Mouse (Mus musculus): ENCODE measurements around the gene Ccdc153. TPM values are rescaled to one million over a fixed set of nuclear protein-coding genes. Genes with fewer than 3 reads are reported as not detected.
A peak's percentile ranks its signal among the peaks of the same experiment; 100 is the strongest.

Ccdc153 gene
- polyA plus RNA-seq, 1 experiment from 2014 or later, result not detected

DNA sequence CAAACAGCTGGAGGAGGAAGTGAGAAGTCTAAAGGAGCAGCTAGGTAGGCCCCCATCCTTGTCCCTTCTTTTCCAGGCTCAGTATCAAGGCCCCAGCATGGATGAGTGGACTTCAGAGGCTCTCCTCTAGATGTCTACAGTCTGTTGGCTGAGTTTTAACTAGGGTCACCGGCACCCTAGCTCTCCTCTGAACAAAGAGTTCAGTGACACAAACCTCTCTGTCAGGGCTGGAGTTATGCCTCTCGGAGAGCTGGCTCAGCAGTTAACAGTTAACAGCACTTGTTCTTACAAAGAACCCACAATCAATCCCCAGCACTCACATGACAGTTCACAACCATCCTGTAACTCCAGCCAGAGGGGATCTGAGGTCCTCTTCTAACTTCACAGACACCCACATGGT, 3.1 kb downstream of the Ccdc153 start:
- no peak overlapping the region for H3K4me3 ChIP-seq (replicated peaks)
- no peak for ATAC-seq (ENCODE audit: low FRiP score)
- 61% methylated on average over 2 of the region's 2 CpGs for WGBS

DNA sequence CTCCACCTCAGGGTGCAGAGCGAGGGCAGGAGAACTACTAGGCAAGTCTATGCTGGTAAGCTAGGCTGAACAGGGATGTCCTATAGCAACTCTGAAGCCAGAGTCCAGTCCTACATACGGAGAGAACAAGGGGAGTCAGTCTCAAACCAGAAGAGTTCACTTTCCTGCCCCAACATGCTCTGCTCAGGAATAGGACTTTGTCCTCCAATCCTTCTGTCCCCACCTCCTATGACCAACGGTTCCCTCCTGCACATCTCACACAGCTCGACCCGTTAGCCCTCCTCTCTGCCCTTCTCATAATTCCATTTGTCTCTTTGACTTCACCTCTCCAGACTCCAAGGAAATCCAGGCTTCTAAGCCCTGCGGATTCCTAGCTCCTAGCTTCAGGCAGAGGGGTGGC, 7.4 kb downstream of the Ccdc153 start:
- H3K36me3 ChIP-seq (replicated peaks), result no peaks in the 10 kb centered on the region
- 79% methylated on average over 6 of the region's 6 CpGs for WGBS
- H3K4me3 ChIP-seq (replicated peaks), result no peak overlapping the region
- no peaks in the 10 kb centered on the region for H3K9me3 ChIP-seq
- H3K4me1 ChIP-seq, result peaks cover 20% of the 10 kb centered on the region; the same call in 1 of the 2 replicates
- H3K9ac ChIP-seq, result no peak overlapping the region
- no peak overlapping the region for H3K4me2 ChIP-seq
- no peak for ATAC-seq (ENCODE audit: low FRiP score)
- H3K27me3 ChIP-seq, result peaks cover 17% of the 10 kb centered on the region; the same call in 1 of the 2 replicates
- no peak overlapping the region for H3K27ac ChIP-seq

More for the DNA sequence above, 3.1 kb downstream of the Ccdc153 start:
- Histone ChIP-seq H3K4me2 (no peak overlapping the region), H3K9me3 (no peaks in the 10 kb centered on the region), H3K27me3 (peaks cover 5% of the 10 kb centered on the region; the same call in 1 of the 2 replicates), H3K27ac (no peak overlapping the region), H3K9ac (no peak overlapping the region), H3K36me3 (replicated peaks) (no peaks in the 10 kb centered on the region), H3K4me1 (no peaks in the 10 kb centered on the region)

DNA sequence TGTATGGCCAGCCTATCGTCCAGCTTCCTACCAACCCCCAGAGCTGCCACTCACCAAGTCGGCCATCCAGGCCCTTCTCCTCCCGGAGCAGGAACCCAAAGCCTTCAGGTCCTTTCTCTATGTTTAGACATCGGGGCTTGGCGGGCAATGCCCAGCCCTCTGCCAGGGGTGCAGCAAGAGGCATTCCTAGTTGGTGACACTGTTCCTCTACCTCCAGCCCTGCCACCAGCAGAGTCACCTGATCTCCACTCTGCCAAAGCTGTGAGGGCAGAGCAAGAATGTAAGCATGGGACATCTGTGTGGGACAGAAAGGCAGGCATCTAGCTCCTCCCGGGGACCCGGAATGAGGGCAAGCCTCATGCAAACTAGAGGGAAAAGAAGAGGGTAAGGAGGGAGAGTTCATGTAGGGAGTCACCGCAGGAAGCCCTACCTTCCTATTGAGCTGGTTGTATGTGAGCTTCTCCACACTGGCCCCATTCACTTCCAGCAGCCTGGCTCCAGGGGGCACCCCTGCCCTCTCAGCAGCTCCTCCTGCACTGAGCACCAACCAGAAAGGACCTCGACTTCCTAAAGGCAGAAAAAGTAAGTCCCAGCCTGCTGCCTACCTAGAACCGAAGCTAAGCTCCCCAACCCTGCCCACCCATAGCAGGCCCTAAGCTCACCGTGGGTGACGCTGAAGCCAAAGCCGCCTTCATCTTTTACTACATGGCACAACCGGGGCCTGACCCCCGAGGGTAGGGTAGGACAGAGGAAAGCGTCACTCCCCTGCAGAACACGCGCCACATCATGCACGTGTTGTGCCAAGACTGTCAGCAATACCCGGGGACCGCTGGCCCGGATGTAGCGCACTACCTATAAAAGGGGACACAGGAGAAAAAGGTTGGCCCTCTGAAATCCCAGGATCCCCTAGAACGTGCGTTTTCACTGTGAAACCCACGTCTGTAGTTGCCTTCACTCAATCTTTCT, 9.0 kb downstream of the Ccdc153 start:
- Histone ChIP-seq H3K9me3 (no peaks in the 10 kb centered on the region), H3K27ac (no peak overlapping the region), H3K36me3 (replicated peaks) (no peaks in the 10 kb centered on the region), H3K9ac (no peak overlapping the region), H3K27me3 (peaks cover 18% of the 10 kb centered on the region; the same call in 1 of the 2 replicates), H3K4me1 (peaks cover 36% of the 10 kb centered on the region), H3K4me2 (peak overlapping the region; percentile 10; the same call in 1 of the 2 replicates), H3K4me3 (replicated peaks) (no peak overlapping the region)
- peak; percentile 83 for ATAC-seq (ENCODE audit: low FRiP score)
- 43% methylated on average over 26 of the region's 26 CpGs for WGBS

DNA sequence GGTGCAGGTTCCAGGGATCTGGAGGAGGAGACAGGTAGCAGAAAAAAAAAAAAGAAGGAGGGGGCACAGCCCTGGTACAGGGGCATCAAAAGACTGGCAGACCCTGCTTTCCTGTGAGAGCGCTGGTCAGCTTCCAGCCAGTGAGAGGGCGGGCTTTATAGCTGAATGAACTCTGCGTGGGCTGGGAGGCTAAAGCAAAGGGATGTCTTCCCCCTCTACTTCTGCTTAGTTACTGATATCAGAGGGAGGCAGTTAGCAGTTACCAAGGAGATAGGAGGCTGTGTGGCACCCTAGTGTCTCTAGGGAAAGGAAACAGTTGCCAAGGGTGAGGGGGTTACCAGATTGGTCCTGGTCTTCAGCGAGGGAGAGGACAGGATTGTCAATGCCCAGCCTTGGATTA, 10.0 kb downstream of the Ccdc153 start:
- ATAC-seq (ENCODE audit: low FRiP score), result no peak
- H3K4me3 ChIP-seq (replicated peaks), result no peak overlapping the region
- peaks cover 18% of the 10 kb centered on the region; the same call in 1 of the 2 replicates for H3K27me3 ChIP-seq
- 55% methylated on average over 4 of the region's 4 CpGs for WGBS
- no peak overlapping the region for H3K4me2 ChIP-seq
- no peaks in the 10 kb centered on the region for H3K9me3 ChIP-seq
- no peak overlapping the region for H3K9ac ChIP-seq
- no peak overlapping the region for H3K27ac ChIP-seq
- no peaks in the 10 kb centered on the region for H3K36me3 ChIP-seq (replicated peaks)
- H3K4me1 ChIP-seq, result peaks cover 46% of the 10 kb centered on the region

DNA sequence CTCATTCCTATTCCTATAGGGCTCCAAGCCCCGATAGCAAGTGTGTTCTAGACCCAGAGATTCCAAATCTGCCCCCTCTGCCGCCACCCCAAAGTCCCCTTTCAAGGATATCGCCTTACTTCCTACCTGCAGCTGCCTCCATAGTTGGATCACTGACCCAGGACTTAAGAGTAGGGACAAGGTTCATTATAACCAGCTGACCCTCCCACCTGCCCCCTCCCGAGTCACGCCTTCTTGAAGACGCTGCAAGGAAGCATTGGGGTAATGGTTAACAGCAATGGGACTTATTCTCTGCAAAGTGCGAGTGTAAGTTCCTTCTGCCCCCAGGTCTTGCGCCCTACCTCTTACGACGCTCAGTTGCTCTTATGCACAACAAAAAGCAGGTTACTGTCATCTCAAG, 10.8 kb downstream of the Ccdc153 start, which contains the start of gene Pdzd3:
Gene Pdzd3 (minus strand): TSS at position 158 of the 400 bp plus-strand sequence.
- WGBS, result 84% methylated on average over 10 of the region's 10 CpGs
- Histone ChIP-seq H3K9ac (no peak within 1 kb of the TSS), H3K27ac (no peak within 1 kb of the TSS)

DNA sequence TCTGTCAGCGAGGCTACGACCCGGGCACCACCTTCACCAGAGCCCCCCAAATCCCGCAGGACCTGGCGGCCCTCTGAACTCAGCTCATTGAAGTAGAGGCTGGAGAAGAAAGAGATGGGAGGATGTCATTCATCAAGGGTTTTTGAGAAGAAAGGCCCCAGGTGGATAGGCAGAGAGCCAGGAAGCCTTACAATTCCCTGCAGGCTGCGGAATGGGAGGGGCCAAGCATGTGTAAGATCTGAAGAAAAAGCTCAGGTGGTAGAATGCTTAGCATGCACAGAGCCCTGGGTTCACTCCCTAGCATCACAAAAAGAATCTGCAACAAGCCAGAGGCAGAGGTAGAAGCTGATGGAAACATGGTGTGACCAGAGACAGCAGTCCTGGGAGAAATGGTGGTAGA, 13.0 kb downstream of the Ccdc153 start:
- WGBS, result 77% methylated on average over 6 of the region's 6 CpGs
- peak overlapping the region; percentile 91 for H3K27ac ChIP-seq

More for the DNA sequence above, 10.8 kb downstream of the Ccdc153 start, which contains the start of gene Pdzd3:
- Histone ChIP-seq H3K4me1 (peaks cover 55% of the 10 kb centered on the region), H3K4me2 (no peak within 1 kb of the TSS), H3K36me3 (replicated peaks) (no peaks in the 10 kb centered on the region), H3K9me3 (no peaks in the 10 kb centered on the region), H3K4me3 (replicated peaks) (no peak within 1 kb of the TSS), H3K27me3 (peaks cover 18% of the 10 kb centered on the region; the same call in 1 of the 2 replicates)
- no peak for ATAC-seq (ENCODE audit: low FRiP score)

DNA sequence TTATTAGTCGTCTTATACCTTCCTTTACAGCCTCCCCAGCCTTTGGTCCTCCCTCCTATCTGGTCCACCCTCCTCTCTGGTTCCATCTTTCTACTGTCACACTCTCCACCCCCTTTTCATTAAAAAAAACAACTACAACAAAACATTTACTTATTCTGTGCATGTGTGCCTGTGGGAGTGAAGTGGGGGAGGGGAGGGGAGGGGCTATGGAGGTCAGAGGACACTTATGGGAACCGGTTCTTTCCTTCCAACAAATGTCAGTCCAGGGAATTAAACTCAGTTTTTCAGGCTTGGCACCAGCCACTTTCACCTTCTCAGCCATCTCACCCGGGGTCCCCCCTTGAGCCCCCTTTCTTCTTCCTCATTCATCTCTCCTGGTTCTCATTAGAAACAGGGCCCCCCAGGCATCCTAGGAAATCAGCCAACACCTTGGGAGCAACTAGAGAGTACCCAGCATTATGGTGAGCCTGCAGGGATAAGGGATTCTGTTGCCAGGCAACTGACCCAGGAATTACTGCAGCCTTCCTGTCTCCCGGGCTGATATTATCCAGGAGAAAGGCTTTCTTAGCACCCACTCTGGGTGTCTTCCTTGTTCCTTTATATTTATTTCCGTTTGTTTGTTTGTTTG, 14.1 kb downstream of the Ccdc153 start:
- 0 out of 2 replicates have a peak, but pooled peaks cover 4% of the 10 kb centered on the region for H3K27me3 ChIP-seq
- H3K4me2 ChIP-seq, result peak overlapping the region; percentile 2
- no peaks in the 10 kb centered on the region for H3K9me3 ChIP-seq
- H3K4me1 ChIP-seq, result peaks cover 56% of the 10 kb centered on the region
- H3K36me3 ChIP-seq (replicated peaks), result no peaks in the 10 kb centered on the region
- ATAC-seq (ENCODE audit: low FRiP score), result peak; percentile 79
- 0 out of 2 replicates have a peak overlapping the region, but pooled peaks have one; percentile 14 for H3K9ac ChIP-seq
- peak overlapping the region; percentile 91 for H3K27ac ChIP-seq
- H3K4me3 ChIP-seq (replicated peaks), result no peak overlapping the region
- 5% methylated on average over 5 of the region's 5 CpGs for WGBS

More for the DNA sequence above, 13.0 kb downstream of the Ccdc153 start:
- H3K9me3 ChIP-seq, result no peaks in the 10 kb centered on the region
- no peaks in the 10 kb centered on the region for H3K36me3 ChIP-seq (replicated peaks)
- peaks cover 14% of the 10 kb centered on the region; the same call in 1 of the 2 replicates for H3K27me3 ChIP-seq
- peaks cover 57% of the 10 kb centered on the region for H3K4me1 ChIP-seq
- peak overlapping the region; percentile 2; the same call in 1 of the 2 replicates for H3K4me2 ChIP-seq
- ATAC-seq (ENCODE audit: low FRiP score), result no peak
- H3K4me3 ChIP-seq (replicated peaks), result no peak overlapping the region
- H3K9ac ChIP-seq, result no peak overlapping the region

DNA sequence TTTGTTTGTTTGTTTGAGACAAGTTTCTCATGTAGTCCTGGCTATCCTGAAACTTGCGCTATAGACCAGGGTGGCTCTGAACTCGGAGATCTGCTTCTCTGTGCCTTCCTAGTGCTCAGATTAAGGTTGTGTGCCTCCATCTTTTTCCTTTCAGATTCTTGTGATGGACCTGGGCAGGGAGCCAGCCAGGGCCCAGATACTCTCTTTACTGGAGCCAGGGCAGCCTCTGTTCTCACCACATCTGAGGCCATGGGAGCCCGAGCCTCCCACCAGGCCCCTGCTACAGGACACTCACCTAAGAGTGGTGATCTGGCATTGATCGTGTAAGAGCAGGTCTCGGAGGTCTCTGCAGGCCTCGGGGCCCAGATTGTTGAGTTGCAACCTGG, 14.7 kb downstream of the Ccdc153 start:
- 39% methylated on average over 6 of the region's 6 CpGs for WGBS

DNA sequence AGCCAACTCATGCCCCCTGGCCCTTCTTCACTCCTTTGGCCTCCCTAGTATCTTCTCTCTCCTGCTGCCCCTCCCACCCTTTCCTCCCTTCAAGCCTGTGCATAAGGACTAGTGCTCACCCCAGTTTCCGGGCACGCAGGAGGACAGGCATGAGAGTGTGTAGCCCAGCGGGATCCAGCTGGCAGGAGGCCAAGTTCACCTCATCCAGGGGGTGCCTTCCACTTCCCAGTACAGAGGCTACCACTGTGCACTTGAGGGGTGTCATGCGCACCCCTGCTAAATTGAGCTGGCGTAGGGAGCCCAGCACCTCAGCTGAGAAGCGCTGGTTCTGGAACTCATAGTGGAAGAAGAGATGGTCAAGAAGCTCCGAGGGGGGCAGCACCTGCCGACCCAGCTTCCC, 15.7 kb downstream of the Ccdc153 start:
- H3K27me3 ChIP-seq, result 0 out of 2 replicates have a peak, but pooled peaks cover 4% of the 10 kb centered on the region
- no peak for ATAC-seq (ENCODE audit: low FRiP score)

More for the DNA sequence above, 14.7 kb downstream of the Ccdc153 start:
- Histone ChIP-seq H3K4me2 (peak overlapping the region; percentile 2), H3K27me3 (0 out of 2 replicates have a peak, but pooled peaks cover 4% of the 10 kb centered on the region), H3K4me3 (replicated peaks) (no peak overlapping the region), H3K9ac (peak overlapping the region; percentile 14; the same call in 1 of the 2 replicates), H3K4me1 (peaks cover 51% of the 10 kb centered on the region), H3K36me3 (replicated peaks) (no peaks in the 10 kb centered on the region), H3K9me3 (no peaks in the 10 kb centered on the region), H3K27ac (peak overlapping the region; percentile 91)
- ATAC-seq (ENCODE audit: low FRiP score), result peak; percentile 21; the same call in 1 of the 2 replicates

DNA sequence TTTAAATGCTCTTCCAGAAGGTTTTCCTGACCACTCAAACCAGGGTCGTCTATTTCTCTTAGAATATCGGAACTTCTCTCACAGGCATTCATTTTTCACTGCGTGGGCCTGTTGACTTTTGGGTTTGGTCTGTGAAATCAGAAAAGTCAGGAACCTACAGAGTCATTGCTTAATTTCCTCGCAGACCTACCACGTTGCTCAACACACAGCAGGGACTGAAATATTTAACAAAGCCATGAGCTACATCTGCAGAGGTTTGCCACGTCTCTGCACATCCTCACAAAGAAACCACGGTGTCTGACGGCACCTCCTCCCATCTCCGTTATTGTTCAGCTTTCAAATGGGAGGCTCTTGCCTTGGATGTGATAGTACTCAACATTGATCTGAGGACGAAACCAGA, 18.5 kb downstream of the Ccdc153 start:
- Histone ChIP-seq H3K4me1 (peaks cover 26% of the 10 kb centered on the region), H3K9me3 (no peaks in the 10 kb centered on the region), H3K4me3 (replicated peaks) (no peak overlapping the region), H3K36me3 (replicated peaks) (no peaks in the 10 kb centered on the region), H3K27me3 (0 out of 2 replicates have a peak, but pooled peaks cover 2% of the 10 kb centered on the region), H3K9ac (no peak overlapping the region), H3K27ac (no peak overlapping the region), H3K4me2 (no peak overlapping the region)
- WGBS, result 82% methylated on average over 10 of the region's 10 CpGs
- no peak for ATAC-seq (ENCODE audit: low FRiP score)

More for the DNA sequence above, 15.7 kb downstream of the Ccdc153 start:
- 81% methylated on average over 8 of the region's 8 CpGs for WGBS
- no peak overlapping the region for H3K4me3 ChIP-seq (replicated peaks)
- H3K4me2 ChIP-seq, result no peak overlapping the region
- H3K27ac ChIP-seq, result peak overlapping the region; percentile 91; the same call in 1 of the 2 replicates
- H3K36me3 ChIP-seq (replicated peaks), result no peaks in the 10 kb centered on the region
- no peak overlapping the region for H3K9ac ChIP-seq
- peaks cover 43% of the 10 kb centered on the region for H3K4me1 ChIP-seq
- H3K9me3 ChIP-seq, result no peaks in the 10 kb centered on the region

DNA sequence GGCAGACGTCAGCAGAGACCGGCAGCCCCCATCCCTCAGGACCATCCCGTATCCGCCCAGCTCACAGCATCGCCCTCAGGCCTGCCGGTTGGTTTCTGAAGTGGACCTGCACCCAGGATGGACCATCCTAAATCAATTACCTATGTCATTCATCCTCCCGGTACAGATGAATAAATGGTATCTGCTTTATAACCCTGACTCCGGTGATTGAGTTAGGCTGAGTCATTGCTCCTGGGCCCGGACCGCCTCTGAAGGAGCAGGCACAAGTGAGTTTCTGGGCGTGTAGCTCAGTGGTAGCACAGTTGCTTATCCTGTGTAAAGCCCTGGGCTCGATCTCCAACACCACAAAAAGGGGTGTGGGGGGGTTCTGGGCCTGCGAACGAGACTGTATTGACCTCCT, 20.9 kb downstream of the Ccdc153 start:
- Histone ChIP-seq H3K4me2 (no peak overlapping the region), H3K4me1 (peaks cover 12% of the 10 kb centered on the region), H3K9me3 (no peaks in the 10 kb centered on the region), H3K27ac (no peak overlapping the region), H3K27me3 (0 out of 2 replicates have a peak, but pooled peaks cover 2% of the 10 kb centered on the region), H3K36me3 (replicated peaks) (no peaks in the 10 kb centered on the region), H3K9ac (no peak overlapping the region), H3K4me3 (replicated peaks) (no peak overlapping the region)
- WGBS, result 87% methylated on average over 14 of the region's 14 CpGs
- ATAC-seq (ENCODE audit: low FRiP score), result no peak
